Mouse (Mus musculus): Measurements from ENCODE around the gene Ifi214. TPM values are rescaled to one million over a fixed set of nuclear protein-coding genes. Genes with fewer than 3 reads are reported as not detected.

Ifi214 gene
- polyA plus RNA-seq (2012), result not detected in 2 replicates

DNA sequence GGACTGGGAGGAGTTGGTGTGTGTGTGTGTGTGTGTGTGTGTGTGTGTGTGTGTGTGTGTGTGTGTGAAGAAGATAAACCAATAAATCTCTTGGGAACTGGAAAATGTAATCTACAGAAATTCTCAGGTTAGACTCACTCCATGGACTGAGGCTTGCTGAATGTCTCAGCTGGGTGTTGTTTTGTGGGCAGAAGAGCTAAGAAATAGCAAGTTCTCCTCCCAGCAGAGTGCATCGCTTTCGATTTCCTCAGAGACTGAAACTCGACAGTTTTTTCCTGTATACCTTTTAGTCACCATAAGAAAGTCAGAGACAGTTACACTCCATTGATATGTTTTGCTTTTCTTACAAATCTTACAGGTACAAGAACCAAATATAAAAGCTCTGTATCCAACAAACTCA lies at the start of gene Ifi214:
Gene Ifi214 (minus strand): TSS at position 167 of the 400 bp plus-strand sequence.

DNA sequence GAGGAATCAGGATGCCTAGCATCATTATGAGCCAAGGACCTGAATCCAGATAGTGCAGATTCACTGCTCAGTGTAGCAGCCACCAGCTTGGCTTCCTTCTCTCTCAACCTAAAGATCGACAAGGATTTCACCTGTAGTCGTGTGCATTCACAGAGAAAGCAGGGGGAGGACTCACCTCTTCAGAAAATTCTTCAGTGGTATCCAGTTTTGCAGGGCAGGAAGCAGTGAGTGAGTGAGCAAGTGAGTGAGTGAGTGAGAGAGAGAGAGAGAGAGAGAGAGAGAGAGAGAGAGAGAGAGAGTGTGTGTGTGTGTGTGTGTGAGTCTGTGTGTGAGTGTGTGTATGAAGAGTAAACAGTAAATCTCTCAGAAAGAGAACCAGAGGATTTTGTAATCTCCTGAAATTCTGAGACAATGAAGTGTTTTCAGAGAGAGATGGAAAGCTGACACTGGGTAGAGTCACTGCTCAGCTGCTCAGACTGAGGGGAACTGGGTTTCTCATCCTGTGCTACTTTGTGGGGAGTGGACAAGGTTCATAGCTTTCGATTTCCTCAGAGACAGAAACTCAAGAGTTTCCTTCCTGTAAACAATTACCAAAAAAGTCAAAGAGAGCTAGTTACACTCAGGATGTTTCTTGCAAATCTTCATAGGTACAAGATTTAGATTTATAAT lies 44.8 kb downstream of the Ifi214 start, which contains the start of gene Ifi206:
Gene Ifi206 (minus strand): TSS at position 230 of the 669 bp plus-strand sequence.

Other genes starting within 250 kb of the Ifi214 start
- gene Ackr1, start 202.2 kb downstream of the Ifi214 start, polyA plus RNA-seq (2012), result not detected in 2 replicates
- 3.0 and 4.7 TPM in 2 replicates for gene Aim2, start 185.1 kb downstream of the Ifi214 start, polyA plus RNA-seq (2012)
- 0.19 and 0.34 TPM in 2 replicates for gene Cadm3, start 168.3 kb downstream of the Ifi214 start, polyA plus RNA-seq (2012)
- 0.03 and 1.3 TPM in 2 replicates for gene Ifi206, start 44.9 kb downstream of the Ifi214 start, polyA plus RNA-seq (2012)
- gene Ifi213, start 63.3 kb upstream of the Ifi214 start, polyA plus RNA-seq (2012), result 0.07 and 0.08 TPM in 2 replicates
- gene Ifi209, start 95.0 kb upstream of the Ifi214 start, polyA plus RNA-seq (2012), result 1.7 and 5.1 TPM in 2 replicates
- gene Ifi208, start 137.7 kb upstream of the Ifi214 start, polyA plus RNA-seq (2012), result 0.06 and 0.11 TPM in 2 replicates
- 0.41 TPM in 2 replicates for gene Ifi207, start 205.8 kb upstream of the Ifi214 start, polyA plus RNA-seq (2012)
- 0.22 TPM in 1 of 2 replicates, not detected in the other for gene Ifi204, start 231.0 kb upstream of the Ifi214 start, polyA plus RNA-seq (2012)

Measured in megakaryocyte-erythroid progenitor cell, adult 5 weeks (primary cell).